Comparison of ENCODE assay signal across 7 mouse cellular contexts in the genomic region with DNA sequence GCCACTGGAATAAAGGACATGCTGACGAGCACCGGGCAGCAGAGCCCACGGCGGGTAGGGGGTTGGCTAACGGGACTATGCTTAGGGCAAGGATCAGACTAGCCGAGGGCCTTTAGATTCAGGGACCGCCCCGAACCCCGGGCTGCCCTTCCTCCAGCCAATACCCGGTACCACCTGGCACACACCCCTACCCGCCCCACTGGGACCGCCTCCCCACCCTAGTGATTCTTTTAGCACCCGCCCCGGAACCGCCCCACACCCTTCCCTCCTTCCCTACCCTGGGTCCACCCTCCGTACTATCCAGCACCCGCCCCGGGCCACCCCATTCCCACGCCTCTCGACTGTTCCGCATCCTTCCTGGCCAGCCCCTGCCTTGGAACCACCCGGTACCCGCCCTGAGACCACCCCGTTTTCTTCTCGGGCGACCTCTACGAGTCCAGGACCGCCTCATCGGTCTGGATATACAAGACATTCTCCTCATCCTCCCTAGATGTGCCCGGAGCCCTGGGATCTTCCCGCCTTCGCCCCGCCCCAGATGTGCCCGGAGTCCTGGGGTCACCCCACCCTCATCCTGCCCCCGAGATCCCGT. TPM values are rescaled to one million over a fixed set of nuclear protein-coding genes. Genes with fewer than 3 reads are reported as not detected.
A peak's percentile ranks its signal among the peaks of the same experiment; 100 is the strongest.
DNase-seq lines count a peak whose midpoint lies in the region; ATAC-seq lines count a peak whose summit lies in the region.

No protein-coding gene starts in this region.

- ATAC-seq in embryonic facial prominence, embryonic 13.5 days (ENCODE audit: insufficient number of reproducible peaks, insufficient read depth, low FRiP score, low TSS enrichment, low read depth) = peak; percentile 71
- peak; percentile 79 for ATAC-seq in limb, embryonic 11.5 days (ENCODE audit: insufficient number of reproducible peaks, low FRiP score, low TSS enrichment, low read depth)
- peak; percentile 83 for ATAC-seq in midbrain, embryonic 12.5 days (ENCODE audit: low FRiP score, low read depth)

- WGBS in embryonic facial prominence, embryonic 13.5 days = under 1% methylated on average over 36 of the region's 36 CpGs
- WGBS in limb, embryonic 11.5 days = 1% methylated on average over 35 of the region's 36 CpGs
- 1% methylated on average over 36 of the region's 36 CpGs for WGBS in midbrain, embryonic 12.5 days

- peak overlapping the region; percentile 57 for H3K4me3 ChIP-seq in embryonic facial prominence, embryonic 13.5 days
- H3K4me3 ChIP-seq in limb, embryonic 11.5 days (ENCODE audit: low read depth, low read length) = peak overlapping the region; percentile 42
- peak overlapping the region; percentile 57 for H3K4me3 ChIP-seq in midbrain, embryonic 12.5 days

- peaks cover 8% of the 10 kb centered on the region for H3K4me1 ChIP-seq in embryonic facial prominence, embryonic 13.5 days
- H3K4me1 ChIP-seq in limb, embryonic 11.5 days (ENCODE audit: control insufficient read depth, insufficient read depth, low read length) = no peaks in the 10 kb centered on the region
- peaks cover 14% of the 10 kb centered on the region; the same call in 1 of the 2 replicates for H3K4me1 ChIP-seq in midbrain, embryonic 12.5 days

- H3K27ac ChIP-seq in embryonic facial prominence, embryonic 13.5 days = no peak overlapping the region
- H3K27ac ChIP-seq in limb, embryonic 11.5 days (replicated peaks; ENCODE audit: low read depth, low read length) = no peak overlapping the region
- H3K27ac ChIP-seq in midbrain, embryonic 12.5 days (replicated peaks) = no peak overlapping the region

- H3K36me3 ChIP-seq in embryonic facial prominence, embryonic 13.5 days = no peaks in the 10 kb centered on the region
- H3K36me3 ChIP-seq in limb, embryonic 11.5 days (ENCODE audit: control insufficient read depth, insufficient read depth, low read length) = no peaks in the 10 kb centered on the region
- H3K36me3 ChIP-seq in midbrain, embryonic 12.5 days = no peaks in the 10 kb centered on the region

- H3K9ac ChIP-seq in embryonic facial prominence, embryonic 13.5 days = peak overlapping the region; percentile 68
- peak overlapping the region; percentile 24 for H3K9ac ChIP-seq in limb, embryonic 11.5 days (ENCODE audit: low read length)
- H3K9ac ChIP-seq in midbrain, embryonic 12.5 days (replicated peaks) = peak overlapping the region; percentile 68

- peak overlapping the region; percentile 93 for H3K4me2 ChIP-seq in embryonic facial prominence, embryonic 13.5 days
- H3K4me2 ChIP-seq in limb, embryonic 11.5 days (ENCODE audit: low read depth, severe bottlenecking) = peak overlapping the region; percentile 97
- H3K4me2 ChIP-seq in midbrain, embryonic 12.5 days (replicated peaks) = peak overlapping the region; percentile 91

- no peaks in the 10 kb centered on the region for H3K9me3 ChIP-seq in embryonic facial prominence, embryonic 13.5 days
- H3K9me3 ChIP-seq in limb, embryonic 11.5 days (ENCODE audit: control insufficient read depth, low read length) = no peaks in the 10 kb centered on the region
- no peaks in the 10 kb centered on the region for H3K9me3 ChIP-seq in midbrain, embryonic 12.5 days

- H3K27me3 ChIP-seq in embryonic facial prominence, embryonic 13.5 days = no peaks in the 10 kb centered on the region
- H3K27me3 ChIP-seq in limb, embryonic 11.5 days (ENCODE audit: control insufficient read depth, insufficient read depth, low read length) = no peaks in the 10 kb centered on the region
- H3K27me3 ChIP-seq in midbrain, embryonic 12.5 days = peaks cover 15% of the 10 kb centered on the region; the same call in 1 of the 2 replicates

- DNase-seq in adrenal gland, postnatal 25 days = peak; percentile 91
- DNase-seq in heart, adult 8-10 months (ENCODE audit: low spot score) = peak; percentile 81
- peak; percentile 95 to 96 for DNase-seq in kidney, adult 8-10 months
- DNase-seq in limb, embryonic 11.5 days (ENCODE audit: low spot score) = peak; percentile 52
- DNase-seq in spleen, adult 18-20 months = peak; percentile 51 to 63

RNA-seq across cellular contexts. Expression of a gene that starts 0.7 kb away (rescaled TPM):
- total RNA-seq in adrenal gland, postnatal 25 days (2021) = 59.1 and 63.8 TPM in 2 replicates
- 4.4 and 7.2 TPM in 2 replicates for polyA plus RNA-seq in embryonic facial prominence, embryonic 13.5 days (2015; fragmentation: Nextera tagmentation; extraction: Ambion mirVana)
- total RNA-seq in heart, adult 8-10 months (2022) = 10 to 100 TPM; 19.1 to 31.0 (median 23.4) TPM
- 1.2 and 1.9 TPM in 2 replicates for polyA plus RNA-seq in limb, embryonic 11.5 days (2014; fragmentation: Nextera tagmentation; extraction: Ambion mirVana)
- 5.3 TPM in 2 replicates for polyA plus RNA-seq in midbrain, embryonic 12.5 days (2016; fragmentation: Nextera tagmentation; extraction: Ambion mirVana)
